Mouse (Mus musculus) common myeloid progenitor, adult 5-6 weeks (primary cell): ENCODE data around the gene Prm1. TPM values are rescaled to one million over a fixed set of nuclear protein-coding genes. Genes with fewer than 3 reads are reported as not detected.
A peak's percentile ranks its signal among the peaks of the same experiment; 100 is the strongest.

Source experiments
- ATAC-seq: replicated peaks from 2 replicates; pipeline ENCODE4 v1.8.0; 2016; ENCODE audit warnings: low read depth, mild to moderate bottlenecking, moderate TSS enrichment, inconsistent platforms; ENCODE audit not compliant: poor library complexity, severe bottlenecking
- total RNA-seq: library from RNA; stranded (forward); fragments of 200-1000, 187-1606 nt; gene quantifications from 2 replicates; pipeline ENCODE4 v1.2.3, GENCODE M21; 2017

The Prm1 gene
- total RNA-seq, 1 experiment from 2014 or later, result not detected

- ATAC-seq, result no peak
Measured at GRCm38 (mm10) chr16:10783883-10784792, 21.5 kb downstream of the Prm1 start.

GRCm38 (mm10) chr16:10783451-10783850, 22.2 kb downstream of the Prm1 start:
- no peak for ATAC-seq

DNA sequence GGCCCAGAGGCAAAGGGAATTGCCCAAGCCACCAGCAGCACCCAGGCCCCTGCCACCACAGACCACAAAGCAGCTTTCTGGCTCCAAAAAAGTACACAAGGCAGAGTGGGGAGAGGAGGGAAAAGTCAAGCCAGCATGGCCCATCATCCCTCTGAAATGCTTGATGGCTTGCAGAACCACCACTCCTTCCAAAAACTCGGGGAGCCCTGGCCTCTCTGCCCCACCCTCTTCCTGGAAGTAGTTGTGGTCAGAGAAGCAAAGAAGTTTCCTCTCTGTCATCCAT, 22.5 kb downstream of the Prm1 start:
- ATAC-seq, result peak; percentile 12; the same call in 1 of the 2 replicates

DNA sequence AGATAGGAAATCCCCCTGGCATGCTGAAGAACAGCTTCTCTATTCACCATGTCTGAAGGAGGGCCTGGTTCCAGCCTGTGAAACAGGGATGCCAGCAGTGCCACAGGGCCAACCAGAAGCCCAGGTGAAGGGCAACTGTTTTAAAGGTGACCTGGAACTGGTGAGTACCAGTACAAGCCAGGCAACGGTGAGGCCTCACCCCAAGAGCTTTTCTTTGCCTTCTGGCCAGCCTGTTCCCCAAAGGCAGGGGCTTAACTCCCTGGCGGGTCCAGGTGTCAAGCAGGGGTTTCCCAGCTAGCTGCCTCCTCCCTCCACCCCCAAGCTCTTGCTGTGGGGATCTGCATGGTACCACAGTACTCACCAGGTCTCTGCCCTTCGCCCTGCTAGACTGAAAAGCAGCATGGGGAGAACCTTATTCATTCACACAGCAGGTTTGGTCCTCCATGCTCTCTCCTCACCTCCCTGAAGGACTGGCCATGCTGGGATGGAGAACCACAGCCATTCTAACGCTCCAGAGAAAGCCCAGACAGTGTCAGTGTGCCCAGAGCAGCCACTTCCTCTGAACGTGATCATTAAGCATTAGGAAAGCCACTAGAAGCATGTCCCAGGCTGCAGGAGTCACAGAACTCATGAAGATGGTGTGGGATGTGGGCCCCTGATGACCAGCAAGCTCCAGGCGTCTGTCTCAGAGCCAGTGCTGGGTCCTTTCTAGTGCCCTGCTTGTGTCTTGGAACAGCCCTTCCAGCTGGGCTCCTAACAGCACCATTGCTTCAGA, 23.1 kb downstream of the Prm1 start:
- ATAC-seq, result no peak

GRCm38 (mm10) chr16:10781862-10782371, 23.7 kb downstream of the Prm1 start:
- ATAC-seq, result no peak

GRCm38 (mm10) chr16:10780631-10781120, 25.0 kb downstream of the Prm1 start:
- ATAC-seq, result no peak

DNA sequence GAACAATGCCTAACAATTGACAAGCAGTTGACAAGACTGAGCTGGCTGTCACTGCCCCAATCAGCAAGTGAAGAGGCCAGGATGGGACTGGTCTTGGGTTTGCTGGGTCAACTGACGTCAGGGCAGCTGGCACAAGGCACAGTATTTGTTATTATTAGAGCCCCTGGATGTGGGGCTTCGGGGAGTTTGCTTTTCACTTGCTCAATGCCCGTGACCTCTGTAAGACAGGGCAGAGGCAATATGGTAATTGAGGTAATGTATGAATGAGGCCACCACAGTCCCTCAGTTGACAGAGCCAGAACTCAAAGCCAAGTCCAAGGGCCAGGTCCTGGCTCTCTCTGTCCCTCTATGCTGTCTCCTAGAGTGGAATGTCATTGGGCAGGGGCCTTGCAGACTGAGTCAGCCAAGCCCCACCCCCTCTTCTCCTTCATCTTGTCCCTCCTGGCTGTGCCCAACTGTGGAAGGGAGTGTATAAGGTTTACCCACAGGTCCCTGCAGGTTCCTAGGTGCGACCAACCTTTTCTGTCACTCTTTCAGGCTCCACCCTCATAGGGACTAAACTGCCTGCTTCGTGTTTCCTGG, 28.0 kb downstream of the Prm1 start:
- no peak for ATAC-seq

DNA sequence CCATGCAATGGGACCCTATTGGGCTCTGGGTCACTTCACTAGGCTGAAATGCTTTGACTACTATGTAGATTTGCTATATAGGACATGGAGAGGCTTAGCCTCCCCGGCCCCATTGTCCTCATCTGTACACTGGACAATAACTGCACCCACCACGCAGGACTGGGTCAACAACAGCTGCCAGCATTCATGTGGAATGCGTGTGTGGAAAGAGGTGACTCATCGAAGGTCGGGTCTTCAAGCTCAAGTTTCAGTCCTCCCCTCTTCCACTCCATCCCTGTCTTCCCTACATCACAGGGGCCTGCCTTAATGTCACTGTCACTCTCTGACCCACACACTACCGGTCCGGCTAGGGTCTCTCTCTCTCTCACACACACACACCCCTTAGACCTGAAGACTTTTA, 29.3 kb downstream of the Prm1 start:
- no peak for ATAC-seq

DNA sequence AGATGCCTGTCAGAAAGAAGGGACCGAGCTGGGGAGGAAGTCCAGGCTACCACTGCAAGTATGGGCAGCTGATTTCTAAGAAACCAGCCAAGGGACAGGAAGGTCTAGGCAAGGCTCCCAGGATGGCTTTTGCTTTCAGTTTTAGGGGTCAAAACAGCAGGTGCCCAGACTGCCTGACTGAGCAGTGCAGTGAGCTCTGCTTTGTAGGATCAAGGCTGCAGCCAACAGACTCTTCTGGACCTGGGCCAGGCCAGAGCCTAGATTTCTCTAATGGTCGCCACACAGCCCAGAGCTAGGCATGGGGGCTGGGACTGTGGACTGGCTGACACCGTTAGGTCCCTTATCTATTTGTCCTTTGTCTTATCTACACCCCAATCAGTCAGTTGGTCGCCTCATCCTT, 30.9 kb downstream of the Prm1 start:
- ATAC-seq, result peak; percentile 13; the same call in 1 of the 2 replicates

DNA sequence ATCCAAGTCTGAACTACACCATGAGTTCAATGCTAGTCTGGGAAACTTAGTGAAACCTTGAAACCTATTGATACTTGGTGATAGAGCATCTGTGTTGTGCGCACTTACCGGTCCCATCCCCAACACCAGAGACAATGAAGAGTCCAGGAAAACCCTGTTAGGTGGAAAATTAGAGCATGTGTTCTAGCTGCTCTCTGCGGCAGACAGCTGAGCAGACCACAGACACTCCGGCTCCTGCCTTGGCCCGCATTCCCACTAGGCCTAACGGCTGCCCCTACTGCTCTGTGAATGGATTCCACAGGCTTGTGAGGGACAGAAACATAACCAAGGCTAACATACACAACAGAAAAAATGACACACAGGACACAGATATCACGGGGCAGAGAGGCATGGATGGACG, 32.1 kb downstream of the Prm1 start:
- no peak for ATAC-seq

GRCm38 (mm10) chr16:10771769-10772510, 33.7 kb downstream of the Prm1 start:
- peak; percentile 69 for ATAC-seq

DNA sequence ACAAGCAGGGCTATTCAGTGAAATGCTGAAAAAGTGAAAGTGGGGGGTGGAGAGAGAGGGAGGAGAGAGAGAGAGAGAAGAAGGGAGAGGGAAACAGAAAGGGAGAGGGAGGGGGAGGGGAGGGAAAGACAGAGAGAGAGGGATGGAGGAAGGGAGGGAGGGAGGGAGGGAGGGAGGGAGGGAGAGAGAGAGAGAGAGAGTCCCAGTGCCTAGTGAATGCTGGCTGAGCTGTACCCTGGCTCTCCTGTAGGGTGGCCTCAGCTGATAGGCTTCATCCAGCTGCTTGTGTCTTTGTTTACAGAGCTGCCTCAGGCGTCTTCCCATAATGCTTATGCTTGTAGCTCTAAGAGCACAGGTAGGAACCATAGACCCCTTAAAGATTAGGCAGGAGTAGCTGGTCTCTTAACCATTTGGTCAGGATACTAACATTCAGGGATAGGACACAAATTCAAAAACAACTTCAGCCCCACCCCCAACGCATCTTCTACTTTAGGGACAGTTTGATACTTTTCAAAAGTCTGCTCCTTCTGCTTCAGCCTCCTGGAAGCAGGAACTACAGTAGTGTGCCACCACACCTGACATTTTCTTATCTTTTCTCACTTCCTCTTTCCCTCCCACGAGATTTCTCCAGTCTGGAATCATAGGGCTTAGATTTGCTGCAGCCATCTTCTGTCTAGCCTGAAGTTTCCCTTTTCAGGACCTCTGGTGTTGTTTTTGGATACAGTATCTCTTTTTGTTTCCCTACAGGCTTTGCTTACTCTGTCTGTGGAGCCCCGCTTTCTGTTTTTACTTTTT, 34.9 kb downstream of the Prm1 start:
- ATAC-seq, result no peak

- ATAC-seq, result peak; percentile 36
Measured at GRCm38 (mm10) chr16:10769661-10770060, 36.0 kb downstream of the Prm1 start.

DNA sequence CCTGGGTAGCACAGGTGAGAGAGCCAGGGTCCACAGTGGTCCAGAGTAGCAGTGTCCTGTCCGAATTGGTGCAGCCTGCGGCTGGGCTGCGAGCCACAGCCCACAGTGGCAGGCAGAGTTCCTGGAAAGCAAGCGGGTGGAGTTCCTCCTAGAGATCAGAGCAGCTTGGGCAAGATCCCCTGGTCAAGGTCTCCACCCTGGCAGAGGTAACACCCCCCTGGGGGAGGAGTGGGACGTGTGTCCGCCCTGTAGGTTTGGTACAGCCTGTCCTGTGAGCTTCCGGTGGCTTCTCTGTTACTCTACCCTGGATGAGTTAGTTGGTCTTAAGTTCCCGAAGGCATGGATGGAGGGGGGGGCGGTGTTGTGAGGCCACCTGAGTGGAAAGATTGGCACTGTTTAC, 36.8 kb downstream of the Prm1 start:
- peak; percentile 59 for ATAC-seq

DNA sequence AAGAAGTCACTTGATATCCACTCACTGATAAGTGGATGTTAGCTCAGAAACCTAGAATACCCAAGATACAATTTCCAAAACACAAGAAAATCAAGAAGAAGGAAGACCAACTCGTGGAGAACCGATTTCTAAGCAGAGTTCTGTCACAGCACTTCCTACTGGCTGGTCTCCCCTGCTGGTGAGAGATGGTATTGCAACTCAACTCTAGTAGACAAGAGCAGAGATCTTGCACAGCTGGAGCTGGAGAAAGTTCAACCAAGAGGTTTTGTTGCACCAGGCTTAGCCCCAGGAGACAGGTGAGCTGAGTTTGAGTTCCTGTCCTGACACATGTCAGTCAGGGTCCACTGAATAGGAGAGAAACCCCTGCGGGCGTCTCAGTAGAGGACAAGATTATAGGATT, 38.5 kb downstream of the Prm1 start:
- ATAC-seq, result peak; percentile 57

DNA sequence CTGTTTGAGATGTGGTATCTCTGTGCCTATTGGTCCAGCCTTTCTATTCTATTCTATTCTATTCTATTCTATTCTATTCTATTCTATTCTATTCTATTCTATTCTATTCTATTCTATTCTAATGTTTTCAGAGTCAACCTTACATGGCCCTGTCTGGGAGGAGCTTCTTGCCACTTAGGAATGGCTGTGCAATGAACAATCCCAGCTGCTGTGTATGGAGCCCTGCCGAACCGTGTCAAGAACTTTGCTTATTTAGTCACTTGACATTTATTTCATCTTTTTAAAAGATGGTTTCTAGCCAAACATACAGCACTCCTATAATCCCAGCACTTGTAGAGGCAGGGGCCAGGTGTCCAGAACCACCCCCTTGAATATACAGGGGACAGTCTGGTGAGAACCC, 41.3 kb downstream of the Prm1 start:
- ATAC-seq, result no peak

DNA sequence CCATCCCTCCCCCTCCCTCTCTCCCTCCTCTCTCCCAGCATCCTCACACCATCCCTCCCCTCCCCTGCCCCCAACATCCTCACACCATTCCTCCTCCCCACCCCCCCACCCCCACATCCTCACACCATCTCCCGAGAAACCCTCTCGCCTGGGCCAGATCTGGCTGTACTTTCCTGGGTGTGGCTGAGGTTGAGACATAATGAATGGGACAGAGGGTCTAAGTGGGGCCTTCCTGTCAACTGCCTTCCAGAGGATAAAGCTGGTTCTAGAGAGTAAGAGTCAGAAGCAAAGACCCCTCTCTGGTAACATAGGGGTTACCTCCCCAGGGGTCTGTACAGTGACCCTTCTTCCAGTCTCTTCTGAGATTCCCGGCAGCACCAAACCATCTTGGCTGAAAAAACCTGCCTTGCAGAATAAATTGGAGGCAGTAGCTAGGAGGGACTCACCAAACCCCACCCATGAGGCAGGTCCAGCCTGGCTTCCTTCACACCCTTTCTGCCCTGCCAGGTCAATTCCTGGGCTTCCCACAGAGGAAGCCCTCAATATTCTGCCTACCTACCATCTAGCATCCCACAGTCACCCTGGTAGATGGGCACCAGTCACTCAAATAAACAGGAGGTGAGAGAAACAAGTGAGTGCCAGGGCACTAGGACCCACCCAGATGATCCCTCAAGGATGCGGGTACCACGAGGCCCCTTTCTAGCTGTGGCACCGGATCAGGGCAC, 41.9 kb downstream of the Prm1 start:
- no peak for ATAC-seq

DNA sequence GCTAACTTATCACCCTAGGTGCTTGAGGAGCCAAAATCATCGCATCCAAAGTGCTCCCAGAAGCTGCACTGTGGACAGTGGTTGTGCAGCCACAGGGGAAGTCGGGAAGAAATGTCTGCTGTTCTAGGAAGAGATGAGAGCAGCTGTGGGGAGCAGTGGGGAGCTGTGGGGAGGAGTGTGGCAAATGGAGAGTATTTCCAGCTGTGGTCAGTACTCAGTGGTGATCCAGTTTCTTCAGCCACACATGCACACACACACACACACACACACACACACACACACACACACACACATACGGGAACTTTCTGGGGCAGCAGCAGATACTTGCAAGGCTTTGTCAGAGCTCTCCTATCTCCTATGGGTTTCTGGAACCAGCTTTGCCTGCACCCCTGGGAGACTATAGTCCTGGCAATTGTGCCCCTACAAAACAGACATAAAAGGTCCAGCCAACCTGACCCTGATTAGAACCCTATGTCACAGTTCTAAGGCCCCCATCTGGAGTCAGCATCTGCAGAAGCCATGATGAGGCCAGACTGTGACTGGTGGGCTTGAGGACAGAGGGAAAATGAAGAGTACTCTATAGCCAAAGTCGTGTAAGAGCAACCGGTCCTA, 43.0 kb downstream of the Prm1 start:
- no peak for ATAC-seq
